Mouse (Mus musculus): Measurements from ENCODE around the gene Matk.

DNA sequence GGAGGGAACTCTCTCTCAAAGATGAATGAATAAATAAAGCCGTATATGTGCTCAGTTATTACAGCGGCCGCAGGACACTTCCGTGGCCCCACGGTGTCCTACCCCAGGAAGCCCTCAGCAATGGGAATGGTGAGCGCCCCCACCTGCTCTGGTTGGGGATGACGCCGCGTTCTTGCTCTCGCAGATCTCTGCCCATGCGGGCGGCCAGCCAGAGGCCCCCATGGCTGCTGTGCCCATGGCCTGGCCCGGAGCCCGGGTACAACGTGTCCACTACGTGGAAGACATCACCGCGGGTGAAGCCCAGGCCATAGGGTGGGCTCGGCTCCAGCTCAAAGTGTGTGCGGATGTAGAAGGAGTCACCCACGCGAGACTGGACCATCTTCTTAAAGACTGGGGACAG is 24.9 kb downstream of the Matk start:
- TF ChIP-seq CTCF (IDR thresholded peaks at IDR 0.05; ENCODE audit: control insufficient read depth, insufficient read depth, insufficient read length) = no peak
- TF ChIP-seq USF1 (IDR thresholded peaks at IDR 0.05; ENCODE audit: low read depth) = no peak
- no peak for TF ChIP-seq MYOG (IDR thresholded peaks at IDR 0.05; ENCODE audit: control insufficient read depth, extremely low read depth, insufficient read length)

All from C2C12 (cell line).